Mouse (Mus musculus) R1 (cell line): Measurements from ENCODE around the gene Upp2.

Experiments
- DNase-seq: peaks from one replicate; pipeline ENCODE4 v3.0.0-alpha.2; 2018; ENCODE audit warnings: low read depth, low spot score

Upp2 gene

DNA sequence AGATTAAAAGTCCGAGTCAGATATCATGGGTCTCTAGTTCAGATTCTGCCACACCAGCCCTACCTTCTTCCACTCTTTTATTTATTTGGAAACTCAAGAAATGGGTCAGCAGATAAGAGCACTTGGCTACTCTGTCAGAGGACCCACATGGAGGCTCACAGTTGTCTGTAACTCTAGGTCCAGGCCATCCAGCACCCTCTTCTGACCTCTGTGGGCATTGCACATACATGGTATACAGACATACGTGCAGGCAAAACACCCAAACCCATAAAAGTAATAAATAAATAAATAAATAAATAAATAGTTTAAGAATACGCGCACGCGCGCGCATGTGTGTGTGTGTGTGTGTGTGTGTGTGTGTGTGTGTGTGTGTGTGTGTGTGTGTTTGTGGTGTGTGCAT, 47.8 kb downstream of the Upp2 start:
- DNase-seq: peak; percentile 8

DNA sequence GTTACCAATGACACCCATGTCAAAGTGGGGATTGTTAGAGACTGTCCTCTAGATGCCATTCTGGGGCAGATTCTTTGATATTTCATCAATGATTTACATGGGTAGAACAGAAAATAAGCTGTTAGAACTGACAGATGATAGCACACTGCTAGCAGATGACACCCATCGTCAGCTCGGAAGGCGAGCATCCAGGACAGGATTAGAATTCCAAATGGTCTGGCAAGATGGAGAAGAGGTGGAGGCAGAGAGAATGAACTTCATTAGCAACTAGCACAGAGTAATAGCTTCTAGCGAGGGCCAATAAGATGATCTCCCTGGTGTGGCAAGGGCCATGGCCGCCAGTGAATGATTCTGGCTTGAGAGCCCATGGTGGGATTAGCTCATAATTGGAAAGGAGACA, 48.7 kb downstream of the Upp2 start:
- DNase-seq: no peak

DNA sequence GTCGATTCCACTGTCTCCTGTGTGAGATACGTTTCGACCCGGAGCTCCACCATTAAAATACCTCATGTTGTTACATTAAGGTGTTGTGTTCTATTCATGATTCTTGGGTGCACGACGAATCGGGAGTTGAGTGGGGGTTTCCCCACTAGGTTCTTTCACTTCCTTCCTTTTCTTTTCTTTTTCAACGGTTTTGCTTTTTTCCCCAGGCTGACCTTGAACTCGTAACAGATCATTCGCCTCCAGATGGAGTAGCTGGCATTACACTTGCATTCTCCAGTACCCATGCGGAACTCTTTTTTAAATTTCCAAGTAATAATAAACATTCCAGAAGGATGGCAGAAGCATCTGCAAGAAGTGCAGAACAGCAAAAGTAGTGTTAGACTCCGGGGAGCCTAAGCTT, 58.1 kb downstream of the Upp2 start:
- DNase-seq: peak; percentile 68

DNA sequence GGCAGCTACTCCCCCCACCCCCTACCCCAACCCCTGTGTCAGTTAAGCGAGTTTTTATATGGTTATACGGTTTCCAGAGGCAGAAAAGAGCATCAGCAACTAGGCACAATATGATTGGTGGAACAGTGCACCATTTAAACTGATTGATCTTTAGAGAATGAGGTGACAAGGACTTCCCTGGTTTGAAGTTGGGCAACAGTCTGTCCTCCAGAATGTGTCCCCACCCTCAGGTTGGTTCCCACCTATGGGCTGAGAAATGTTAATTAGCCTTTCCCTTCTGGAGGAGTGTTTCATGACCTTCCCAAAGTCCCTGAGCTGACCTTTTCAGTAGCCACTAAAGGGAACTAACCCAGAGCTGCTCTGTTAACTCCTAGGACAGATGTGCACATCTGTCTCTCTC, 58.6 kb downstream of the Upp2 start:
- peak; percentile 91 for DNase-seq

DNA sequence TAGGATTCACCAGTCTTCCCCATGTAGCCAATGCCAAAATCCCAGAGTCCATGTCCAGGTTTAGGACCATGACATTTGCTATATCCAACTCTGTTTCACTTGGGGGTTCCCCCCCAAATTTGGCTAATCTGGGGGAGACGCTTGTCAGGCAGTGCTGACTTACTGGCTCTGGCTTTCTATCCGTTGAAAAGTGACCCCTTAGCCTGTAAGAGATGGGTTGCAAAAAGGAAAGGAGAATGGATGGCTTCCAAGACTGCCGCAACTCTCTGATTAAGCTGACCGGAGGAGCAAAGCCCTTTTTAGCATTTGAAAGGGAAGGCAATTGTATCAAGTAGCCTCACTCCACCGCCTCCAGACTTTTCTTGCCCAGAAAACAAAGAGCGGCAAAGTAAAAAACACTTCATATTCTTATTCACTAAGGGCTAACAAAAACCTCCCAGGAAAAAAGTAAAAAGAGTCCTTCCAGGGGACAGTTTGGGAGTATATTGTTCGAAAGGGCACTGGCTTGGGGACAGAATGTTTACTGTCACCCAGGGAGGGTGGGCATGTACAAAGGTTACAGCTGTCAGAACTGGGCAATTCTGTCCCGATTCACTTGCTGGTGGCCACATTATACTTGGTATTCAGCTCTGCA, 59.2 kb downstream of the Upp2 start:
- peak; percentile 89 for DNase-seq

DNA sequence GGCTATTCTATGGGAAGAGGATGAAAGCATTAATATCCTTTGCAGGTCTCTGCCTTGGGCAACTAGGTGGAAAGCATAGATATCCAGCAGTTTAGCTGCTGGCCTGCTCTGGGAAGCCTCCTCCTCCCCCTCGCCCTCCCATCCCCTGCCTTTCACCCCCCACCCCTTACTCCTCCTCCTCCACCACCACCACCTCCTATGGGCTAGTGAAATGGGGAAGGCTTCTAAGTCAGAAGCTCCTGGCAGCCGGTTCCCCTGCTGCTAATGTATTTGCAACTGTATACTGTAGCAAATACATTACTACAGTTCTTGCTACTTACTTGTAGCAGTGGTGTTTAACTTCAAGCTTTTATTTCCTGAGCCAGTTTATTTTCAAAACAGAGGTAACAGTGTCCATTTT, 60.9 kb downstream of the Upp2 start:
- peak; percentile 80 for DNase-seq

DNA sequence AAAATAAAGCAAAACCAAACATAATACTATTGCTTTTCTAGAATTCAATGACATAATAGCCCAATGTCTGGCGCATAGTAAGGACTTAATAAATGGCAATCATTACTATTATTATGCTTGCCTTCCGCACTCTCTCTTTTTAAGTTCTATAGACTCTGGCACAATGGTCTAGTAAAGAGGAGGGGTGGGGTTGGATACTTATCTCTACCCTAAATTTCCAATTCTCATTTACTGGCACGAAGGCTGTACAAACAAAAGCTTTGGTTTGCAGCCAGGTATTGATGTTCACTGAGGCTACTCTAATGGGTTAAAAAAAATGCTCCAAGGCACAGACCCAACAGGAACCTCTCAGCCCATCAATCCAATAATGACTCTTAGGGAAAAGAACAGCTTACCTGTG, 61.9 kb downstream of the Upp2 start:
- DNase-seq: no peak

DNA sequence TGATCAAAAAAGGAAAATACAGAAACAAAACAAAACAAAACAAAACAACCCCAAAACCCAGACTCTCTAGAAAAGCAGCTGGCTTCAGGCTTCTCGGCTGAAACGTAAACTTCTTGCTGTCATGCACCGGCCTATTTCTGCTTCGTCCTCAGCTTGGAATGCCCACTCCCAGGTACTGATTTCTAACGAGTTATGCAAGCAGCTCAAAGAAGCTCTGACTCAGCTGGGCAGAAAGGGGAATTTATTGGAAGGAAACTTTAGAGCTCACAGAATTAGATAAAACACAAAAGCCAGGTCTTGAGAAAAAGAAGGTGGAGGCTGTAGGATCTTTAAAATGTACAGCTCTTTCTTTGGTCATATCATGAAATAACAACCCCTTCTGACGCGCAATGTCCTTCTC, 62.3 kb downstream of the Upp2 start:
- DNase-seq: no peak

DNA sequence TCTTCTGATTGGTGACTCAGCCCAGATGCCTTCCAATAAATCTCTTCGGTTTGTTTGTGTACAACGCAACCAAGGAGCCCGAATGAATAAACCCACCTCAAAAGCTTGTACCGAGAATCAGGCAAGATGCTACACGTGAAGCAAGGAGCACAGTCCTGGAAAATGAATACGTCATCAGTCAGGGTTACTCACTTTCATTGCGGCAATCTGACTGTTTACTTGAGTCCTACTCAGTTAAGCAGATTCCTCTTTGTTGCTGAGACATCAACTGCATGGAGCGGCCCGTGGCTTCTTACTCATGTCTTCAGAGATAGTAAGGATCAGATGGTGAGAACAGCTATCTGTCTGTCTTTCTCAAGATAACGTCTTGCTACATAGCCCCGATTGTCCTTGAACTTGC, 66.7 kb downstream of the Upp2 start:
- no peak for DNase-seq

DNA sequence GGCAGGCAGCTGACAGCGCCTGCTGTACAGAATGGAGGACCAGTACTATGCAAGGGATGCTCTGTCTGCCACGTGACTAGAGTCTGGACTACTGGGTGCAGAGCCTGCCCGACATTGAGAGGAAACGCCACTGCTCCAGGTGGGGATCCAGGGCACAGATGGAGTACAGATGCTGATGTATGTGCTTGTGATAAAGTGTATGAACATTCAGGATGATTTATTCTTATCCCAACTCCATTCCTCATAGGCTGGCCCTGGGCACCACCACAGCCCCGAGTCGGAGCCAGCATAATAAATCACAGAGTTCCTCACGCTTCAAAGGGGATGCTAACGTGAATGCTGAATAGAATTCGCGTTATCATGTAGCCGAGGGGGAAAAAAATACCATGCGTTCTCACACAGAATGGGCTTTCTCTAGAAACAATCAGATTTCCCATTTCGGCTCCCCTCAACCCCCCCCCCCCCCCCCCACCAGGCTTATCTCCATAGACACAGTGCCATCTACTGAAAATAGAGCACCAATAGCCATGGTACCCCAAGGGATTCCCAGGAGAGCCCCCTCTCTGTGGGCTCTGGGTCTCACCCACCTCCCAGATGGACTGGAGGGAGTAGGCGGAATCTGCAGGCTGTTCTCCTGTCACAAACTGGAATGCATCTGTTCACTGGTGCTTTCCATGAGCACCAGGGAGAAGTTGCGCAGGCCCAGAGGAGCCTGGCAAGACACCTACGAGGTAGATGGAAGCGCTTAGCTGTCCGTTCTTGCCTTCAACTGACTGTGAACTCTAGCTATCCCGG, 74.9 kb downstream of the Upp2 start:
- no peak for DNase-seq

DNA sequence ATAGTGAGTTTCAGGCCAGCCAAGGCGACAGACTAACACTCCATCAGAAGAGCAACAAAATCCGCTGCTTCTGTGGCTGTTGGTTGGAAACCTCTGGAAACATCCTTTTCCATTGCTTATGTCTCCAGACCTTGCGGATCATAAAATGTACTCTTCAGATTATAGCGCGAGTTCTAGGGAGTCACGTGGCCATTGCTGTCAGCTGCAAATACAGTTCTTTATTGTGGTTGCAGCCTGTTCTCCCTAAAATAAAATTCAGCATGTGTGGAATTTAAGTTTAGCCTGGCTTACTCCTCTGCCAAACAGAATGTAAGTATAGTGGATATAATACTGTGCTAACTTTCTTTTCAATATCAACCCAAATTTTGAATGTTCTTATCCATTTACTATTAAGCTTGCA, 78.6 kb downstream of the Upp2 start:
- DNase-seq: no peak

DNA sequence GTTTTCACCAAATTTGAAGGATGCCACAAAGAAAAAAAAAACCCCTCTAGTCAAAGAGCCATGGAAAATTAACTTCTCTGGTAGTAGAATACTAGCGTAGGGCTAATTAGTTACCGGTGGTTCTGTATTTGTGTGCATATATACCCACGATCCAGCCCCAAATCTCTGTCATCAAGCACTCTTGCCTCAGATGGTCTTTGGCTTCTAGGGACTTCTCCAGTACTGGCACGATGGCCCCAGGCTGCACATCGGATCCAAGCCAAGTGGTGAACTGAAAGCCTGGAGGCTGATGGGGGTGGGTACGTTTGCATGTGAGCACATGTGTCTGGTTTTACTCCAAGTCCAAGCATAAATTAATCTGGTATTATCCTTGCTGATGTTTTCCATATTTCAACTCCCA, 88.1 kb downstream of the Upp2 start:
- DNase-seq: no peak

DNA sequence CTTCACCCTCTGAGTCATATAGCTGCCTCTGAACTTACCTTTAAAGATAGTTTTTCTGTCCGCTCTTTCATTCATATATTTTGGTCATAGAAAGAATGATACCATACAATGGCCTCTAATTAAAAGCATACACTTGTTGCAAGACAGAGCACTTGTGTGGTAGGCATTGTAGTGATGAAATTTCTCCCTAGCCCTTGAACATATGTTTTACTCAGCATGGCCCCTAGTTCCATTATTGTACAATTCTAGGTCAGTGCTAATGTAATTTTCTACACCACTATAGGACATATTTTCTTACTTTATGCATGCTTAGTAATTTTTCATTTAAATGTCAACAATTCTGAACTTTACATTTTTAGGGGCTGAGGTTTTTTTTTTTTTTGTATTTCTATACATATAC, 89.9 kb downstream of the Upp2 start:
- no peak for DNase-seq

DNA sequence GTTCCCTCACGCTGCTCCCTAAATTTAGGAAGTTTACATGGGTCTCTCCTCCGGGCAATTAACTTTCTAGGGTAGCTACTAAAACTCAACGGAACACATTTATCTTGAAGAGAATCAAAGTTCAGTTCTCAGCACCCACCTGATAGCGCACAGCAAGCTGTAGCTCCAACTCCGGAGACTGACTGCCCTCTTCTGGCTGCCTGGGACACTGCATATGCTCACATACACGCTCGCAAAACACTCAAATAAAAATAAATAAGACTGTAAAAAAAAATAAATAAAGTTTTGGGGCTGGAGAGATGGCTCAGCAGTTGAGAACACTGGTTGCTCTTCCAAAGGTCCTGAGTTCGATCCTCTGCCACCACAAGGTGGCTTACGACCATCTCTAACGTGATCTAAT, 90.8 kb downstream of the Upp2 start:
- DNase-seq: peak; percentile 42

DNA sequence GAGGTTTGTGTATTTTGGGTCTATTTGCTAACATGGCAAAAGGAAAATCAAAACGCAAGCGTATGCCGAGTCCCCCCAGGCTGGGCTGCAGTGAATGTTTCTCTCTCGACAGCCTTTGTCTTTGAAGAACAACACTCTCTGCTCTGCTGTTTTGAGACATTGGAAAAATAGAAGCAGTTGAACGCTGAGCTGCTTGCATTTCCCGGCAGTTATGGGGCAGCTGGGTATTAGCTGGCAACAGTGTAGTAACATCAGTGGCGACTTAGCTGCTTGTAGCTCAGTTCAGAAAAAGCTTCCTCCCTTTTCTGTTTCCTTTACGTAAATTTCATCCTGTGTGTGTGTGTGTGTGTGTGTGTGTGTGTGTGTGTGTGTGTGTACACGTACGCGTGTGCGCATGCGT, 93.5 kb downstream of the Upp2 start:
- no peak for DNase-seq

DNA sequence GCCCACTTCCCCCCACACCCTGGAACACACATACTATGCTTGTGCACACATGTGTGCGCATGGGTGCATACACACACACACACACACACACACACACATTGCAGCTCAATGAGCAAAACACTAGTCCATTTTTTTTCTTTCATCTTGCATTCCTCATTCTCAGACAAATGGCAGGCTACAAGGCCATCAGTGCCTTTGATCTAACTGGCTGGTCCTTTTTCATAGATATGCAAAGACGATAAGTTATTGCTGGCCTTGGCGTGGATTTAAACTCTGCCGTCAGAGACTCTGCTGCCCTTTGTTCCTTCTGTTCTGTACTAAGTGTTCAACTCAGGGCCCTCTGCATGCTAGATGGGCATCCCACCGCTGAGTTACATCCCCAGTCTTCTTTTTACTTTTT, 94.0 kb downstream of the Upp2 start:
- DNase-seq: no peak

DNA sequence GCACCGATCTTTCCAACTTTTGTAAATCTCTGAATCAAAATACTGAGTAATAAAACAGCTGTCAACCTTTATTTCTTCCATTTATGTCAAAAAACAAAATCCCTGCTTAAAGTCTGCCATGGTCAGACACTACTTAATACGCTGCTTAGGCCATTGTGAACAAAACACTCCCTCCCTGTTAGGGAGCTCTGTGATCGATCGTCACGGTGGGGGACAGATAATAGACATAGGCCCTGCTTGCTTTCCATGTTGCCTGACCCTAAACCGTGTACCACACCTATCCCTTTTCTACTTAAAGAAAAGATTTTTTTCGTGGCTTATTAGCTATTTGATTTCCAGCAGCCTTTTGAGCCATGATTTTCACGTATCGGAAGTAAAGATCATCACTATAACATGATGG, 95.6 kb downstream of the Upp2 start:
- DNase-seq: no peak

DNA sequence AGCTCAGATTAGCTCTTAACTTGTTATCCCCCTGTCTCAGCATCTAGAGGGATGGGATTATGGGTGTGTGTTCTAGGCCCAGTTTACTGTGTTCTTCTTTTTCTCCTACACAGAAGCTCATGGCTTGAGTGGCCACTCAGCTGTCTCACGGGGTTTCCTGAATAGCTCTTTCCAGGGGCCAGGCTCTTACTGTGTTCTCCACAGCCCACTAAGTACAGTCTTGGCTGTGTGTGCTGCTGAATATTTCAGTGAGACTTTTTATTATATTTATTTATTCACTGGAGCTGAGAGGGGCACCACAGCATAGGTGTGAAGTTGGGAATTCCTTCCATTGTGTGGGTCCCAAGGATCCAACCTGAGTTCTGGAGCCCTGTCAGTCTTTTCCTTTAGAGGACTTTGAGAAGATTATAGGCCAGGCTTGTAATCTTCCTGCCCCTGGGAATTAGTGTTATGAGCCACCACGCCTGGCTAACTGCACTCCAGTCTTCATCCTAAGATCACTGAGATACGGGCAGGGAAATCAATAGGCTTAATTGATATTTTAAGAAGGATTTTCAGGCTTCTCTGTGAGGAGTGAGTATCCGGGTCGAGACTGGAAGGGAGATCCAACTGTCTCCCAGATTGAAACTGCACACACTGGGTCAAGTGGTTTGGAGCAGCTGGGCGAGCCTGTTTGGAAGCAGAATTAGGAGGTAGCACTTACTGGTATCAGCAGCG, 96.5 kb downstream of the Upp2 start:
- no peak for DNase-seq

DNA sequence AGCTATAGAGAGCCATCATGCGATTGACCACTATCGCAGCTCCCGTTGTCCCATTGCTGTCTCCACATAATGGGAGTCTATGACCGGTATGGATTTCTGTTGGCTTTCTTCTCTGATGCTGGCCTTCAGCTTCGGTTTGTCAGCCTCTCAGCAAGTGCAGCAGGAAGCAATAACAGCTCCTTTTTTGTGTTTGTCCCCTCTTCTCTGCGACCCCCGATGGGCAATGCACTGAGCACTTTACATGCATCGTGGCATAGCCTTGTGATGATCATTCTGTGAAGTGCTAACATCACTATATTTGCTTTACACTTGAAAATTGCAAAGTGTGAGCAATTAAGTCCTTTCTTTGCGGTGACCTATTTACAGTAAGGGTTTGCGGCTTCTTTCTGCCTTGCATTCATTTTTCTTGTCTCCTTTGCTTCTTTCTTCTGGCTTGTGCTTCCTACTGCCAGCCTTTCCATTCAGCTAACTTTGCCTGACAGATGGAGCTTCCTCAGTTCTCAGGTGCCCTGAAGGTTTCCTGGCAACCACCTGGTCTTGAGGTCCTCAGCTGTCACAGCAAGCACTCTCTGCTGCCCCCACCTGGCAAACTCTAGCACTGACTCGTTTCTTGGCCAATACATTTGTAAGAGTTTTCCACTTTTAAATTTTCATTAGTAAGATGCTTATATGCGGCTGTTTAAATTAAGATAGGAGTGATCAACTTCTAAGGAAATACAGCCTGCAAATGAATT, 98.2 kb downstream of the Upp2 start:
- peak; percentile 85 for DNase-seq

DNA sequence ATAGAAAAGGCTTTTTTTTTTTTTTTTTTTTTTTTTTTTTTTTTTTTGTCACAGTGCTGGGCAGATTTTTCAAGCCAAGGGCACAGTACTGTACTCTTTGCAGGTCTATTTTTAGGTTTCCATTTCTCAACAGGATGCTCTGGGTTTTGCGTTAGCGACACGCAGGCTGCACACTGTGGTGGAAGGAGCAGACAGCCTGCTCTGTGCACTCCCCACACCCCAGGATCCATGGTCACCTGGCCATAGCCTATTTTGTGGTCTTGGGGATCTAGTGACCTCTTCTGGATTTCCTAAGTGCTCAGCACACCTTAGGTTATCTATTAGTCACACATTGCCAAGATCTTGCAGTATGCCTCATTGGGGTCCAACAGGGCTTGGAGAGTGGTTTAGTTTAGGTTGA, 100.2 kb downstream of the Upp2 start:
- no peak for DNase-seq

DNA sequence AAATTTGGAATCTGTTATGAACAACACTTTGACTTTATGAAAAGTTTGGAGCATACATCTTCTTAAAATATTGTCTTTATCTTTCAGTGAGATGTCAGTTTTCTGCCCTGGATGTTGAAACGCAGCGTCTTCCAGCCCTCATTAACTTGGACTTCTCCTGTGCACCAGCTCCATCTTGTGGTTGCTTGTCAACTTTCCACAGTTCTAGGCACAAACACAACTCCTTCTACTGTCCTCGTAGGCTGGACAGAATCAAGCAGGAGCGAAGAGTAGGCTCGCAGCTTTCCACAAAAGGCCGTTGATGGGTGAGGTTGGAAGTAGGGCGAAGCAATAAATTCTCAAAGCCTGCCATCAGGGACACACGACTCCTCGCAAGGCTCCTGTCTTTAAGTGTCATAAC, 100.9 kb downstream of the Upp2 start:
- DNase-seq: peak; percentile 61

DNA sequence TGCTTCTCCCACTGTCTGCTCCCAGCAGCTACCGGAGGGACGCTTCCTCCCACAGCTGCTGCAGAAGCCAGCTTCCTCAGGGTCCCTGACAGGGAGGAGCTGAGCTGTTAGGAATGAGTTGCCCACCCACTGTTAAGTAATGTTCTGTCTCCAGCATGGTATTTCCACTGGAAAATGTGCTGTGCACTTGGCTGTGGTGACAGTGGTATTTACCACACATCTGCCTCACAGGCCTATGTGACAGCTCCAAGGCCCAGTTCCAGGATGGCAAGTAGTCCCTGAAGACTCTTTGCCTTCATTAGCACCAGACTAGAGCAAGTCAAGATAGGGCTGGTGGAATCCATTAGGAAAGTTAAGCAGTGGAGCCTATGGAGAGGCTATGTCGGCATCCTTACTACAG, 102.0 kb downstream of the Upp2 start:
- no peak for DNase-seq
